Mouse (Mus musculus) left cerebral cortex, adult 2 months (tissue): Measurements from ENCODE around the gene Nfatc2ip. TPM values are rescaled to one million over a fixed set of nuclear protein-coding genes. Genes with fewer than 3 reads are reported as not detected.

Experiments
- DNase-seq, 2 experiments: peaks; one replicate each; pipeline ENCODE4 v3.0.0; 2021 to 2022; ENCODE audit warnings: low spot score in 2 of 2, mixed read lengths in 1 of 2; ENCODE audit errors: extremely low spot score in 1 of 2
- H3K27ac ChIP-seq: fragments of 200-600 bp; 2 replicates; pipeline ENCODE4 v1.8.1; 2022
- H3K4me3 ChIP-seq: fragments of 200-600 bp; 2 replicates; pipeline ENCODE4 v1.8.1; 2022
- CTCF ChIP-seq: fragments of 200-600 bp; IDR thresholded peaks from 2 replicates; pipeline ENCODE4 v1.8.1; 2022; ENCODE audit warnings: antibody characterized with exemption, mild to moderate bottlenecking, moderate library complexity
- intact Hi-C: fragments of 180-260 bp; cut with DNase I; formaldehyde crosslinking; loops from one replicate; pipeline ENCODE4 v1.15.1; 2025
- total RNA-seq, 2 experiments: library from RNA; stranded (reverse); gene quantifications; 2 replicates each; pipeline ENCODE4 v1.2.3; 2021

Nfatc2ip gene
- total RNA-seq, 2 experiments from 2014 or later, result 6.2 to 6.8 TPM

DNA sequence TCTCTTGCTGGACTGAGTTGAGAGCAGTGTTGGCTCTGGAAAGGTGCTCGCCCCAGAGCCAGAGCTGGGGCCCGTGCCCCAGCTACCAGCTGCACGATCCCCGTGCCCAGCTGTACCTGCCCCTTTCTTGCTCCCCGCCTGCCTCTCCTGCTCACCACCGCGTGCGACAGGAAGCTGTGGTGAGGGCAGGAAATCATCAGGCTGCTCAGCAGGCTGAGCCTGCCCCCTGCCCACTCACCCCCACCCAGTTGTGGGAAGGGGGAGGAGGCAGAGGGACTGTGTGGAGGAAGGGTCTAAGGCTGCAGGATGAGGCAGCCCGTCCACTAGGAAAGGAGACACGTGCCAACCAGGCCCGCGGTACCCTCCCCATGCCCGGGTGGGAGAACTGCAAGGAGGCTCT is 27.1 kb downstream of the Nfatc2ip start, which contains the start of gene Lat:
Lat (minus strand) TSS at position 178 of the 400 bp plus-strand sequence.
- Histone ChIP-seq H3K4me3 (no peak within 1 kb of the TSS), H3K27ac (no peak within 1 kb of the TSS)
- TF ChIP-seq CTCF, result no peak
- DNase-seq, result no peak
- intact Hi-C loops, result no loop called here

DNA sequence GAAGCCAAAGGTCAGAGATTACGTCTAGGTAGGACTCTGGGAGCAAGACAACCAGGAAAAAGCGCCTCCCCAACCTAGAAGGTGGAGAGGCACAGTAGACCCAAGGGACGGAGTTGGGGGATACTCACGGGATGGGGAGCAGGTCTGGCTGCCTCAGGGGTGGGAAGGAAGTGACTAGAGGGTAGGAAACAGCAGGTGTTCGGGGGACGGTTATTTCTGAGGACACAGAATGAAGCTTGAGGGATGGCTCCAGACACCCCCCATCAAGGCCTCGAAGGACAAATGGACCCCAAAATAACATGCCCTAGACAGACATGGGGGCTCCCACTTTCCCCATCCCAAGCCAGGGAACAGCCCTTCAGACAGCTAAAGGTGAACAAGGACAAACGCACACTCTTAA is 28.2 kb downstream of the Nfatc2ip start:
- intact Hi-C loops, result no loop called here
- no peak for DNase-seq
- no peak for TF ChIP-seq CTCF
- H3K27ac ChIP-seq, result no peak overlapping the region
- no peak overlapping the region for H3K4me3 ChIP-seq

DNA sequence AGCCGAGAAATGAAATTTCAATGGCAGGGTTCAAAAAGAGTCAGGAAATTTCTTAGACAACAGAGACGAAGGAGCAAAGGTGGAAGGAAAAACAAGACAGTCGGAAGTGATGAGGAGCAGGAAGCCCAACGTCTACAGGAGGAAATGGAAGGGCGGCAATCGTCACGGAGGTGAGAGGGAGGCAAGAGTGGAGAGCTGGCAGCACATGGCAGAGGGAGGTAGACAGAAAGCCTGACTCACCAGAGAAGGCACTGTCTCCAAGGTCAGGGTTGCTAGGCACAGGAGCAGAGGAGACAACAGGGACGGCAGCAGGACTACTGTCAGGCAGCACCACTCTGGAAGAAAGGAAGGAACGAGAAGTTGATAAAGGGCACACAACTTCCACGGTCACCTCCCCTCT is 28.9 kb downstream of the Nfatc2ip start:
- no peak for DNase-seq
- Histone ChIP-seq H3K4me3 (no peak overlapping the region), H3K27ac (no peak overlapping the region)
- intact Hi-C loops, result no loop called here
- TF ChIP-seq CTCF, result no peak

DNA sequence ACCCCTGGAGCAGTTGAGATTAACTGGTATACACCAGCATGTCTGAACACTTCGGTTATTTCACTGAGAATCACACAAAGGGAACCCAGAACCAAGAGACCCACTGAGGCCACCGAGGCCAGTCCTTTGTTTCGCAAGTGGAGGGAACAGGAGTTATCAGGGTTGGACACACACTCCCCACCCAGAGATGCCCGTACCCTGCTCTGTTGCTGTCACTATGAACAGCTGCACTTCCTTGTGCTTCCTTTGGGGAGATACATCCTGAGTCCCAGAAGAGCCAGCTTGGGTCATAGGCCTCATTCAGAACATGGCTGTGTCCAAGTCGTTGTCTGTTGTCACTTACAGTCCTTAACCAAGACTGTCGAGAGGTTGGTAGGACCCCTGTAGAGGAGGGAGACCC is 33.5 kb downstream of the Nfatc2ip start:
- DNase-seq, result no peak
- no peak overlapping the region for H3K4me3 ChIP-seq
- intact Hi-C loops, result no loop called here
- H3K27ac ChIP-seq, result no peak overlapping the region
- TF ChIP-seq CTCF, result no peak

DNA sequence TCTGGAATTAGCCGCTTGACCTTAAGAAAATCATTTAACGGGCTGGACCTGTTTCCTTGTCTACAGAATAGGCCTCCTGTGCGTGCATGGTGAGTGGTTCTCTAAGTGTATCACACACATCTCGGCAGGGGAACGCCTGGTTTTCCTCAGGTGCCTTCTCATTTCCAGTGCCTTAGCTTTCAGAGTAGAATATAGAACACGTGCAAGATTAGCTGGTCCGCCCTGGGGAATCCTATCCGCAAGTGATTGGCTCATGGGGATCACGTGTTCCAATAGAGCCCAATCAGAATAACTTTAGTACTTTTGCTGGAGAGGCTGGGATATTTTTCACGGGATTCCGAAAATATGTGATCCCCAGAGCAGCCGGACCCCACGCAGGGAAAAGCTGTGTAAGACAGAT is 37.5 kb downstream of the Nfatc2ip start:
- H3K4me3 ChIP-seq, result no peak overlapping the region
- DNase-seq, result no peak
- no peak overlapping the region for H3K27ac ChIP-seq
- intact Hi-C loops, result no loop called here
- TF ChIP-seq CTCF, result no peak

DNA sequence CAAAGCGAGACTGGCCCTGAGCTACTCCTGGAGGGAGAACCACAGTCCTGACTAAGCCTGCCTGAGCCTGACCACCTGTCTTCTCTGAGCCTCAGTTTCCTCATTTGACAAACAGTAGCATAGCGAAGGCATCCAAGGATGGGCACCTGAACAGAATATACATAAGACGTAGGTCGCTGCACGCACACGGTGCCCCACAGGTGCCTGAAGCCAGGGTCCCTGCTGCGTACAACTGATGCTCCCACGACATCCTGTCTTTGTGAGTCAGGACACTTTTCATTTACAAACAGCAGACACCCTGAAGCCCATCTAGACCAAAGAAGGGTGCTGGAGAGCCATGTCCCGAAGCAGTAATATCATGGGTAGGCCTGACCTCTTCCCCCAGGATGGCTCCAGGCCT is 38.1 kb downstream of the Nfatc2ip start:
- Histone ChIP-seq H3K27ac (no peak overlapping the region), H3K4me3 (no peak overlapping the region)
- intact Hi-C loops, result no loop called here
- no peak for DNase-seq
- no peak for TF ChIP-seq CTCF

DNA sequence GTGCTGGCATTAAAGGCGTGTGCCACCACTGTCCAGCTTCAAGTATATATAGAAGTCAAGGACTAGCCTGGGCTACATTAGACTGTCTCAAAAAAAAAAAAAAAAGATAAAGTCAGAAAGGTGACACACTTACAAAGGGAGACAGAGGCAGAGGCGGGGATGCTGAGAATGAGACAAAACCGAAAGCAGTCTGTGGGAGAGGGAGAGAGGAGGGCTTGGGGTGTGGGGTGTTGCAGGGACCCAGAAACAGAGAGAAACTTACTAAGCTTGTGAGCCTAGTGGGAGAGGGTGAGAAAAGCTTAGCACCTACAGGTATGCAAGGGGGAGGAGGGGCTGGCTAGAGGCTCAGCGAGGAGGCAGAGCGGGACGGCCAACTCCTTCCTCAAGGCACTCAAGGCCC is 38.7 kb downstream of the Nfatc2ip start:
- Histone ChIP-seq H3K27ac (no peak overlapping the region), H3K4me3 (no peak overlapping the region)
- TF ChIP-seq CTCF, result no peak
- intact Hi-C loops, result no loop called here
- no peak for DNase-seq

DNA sequence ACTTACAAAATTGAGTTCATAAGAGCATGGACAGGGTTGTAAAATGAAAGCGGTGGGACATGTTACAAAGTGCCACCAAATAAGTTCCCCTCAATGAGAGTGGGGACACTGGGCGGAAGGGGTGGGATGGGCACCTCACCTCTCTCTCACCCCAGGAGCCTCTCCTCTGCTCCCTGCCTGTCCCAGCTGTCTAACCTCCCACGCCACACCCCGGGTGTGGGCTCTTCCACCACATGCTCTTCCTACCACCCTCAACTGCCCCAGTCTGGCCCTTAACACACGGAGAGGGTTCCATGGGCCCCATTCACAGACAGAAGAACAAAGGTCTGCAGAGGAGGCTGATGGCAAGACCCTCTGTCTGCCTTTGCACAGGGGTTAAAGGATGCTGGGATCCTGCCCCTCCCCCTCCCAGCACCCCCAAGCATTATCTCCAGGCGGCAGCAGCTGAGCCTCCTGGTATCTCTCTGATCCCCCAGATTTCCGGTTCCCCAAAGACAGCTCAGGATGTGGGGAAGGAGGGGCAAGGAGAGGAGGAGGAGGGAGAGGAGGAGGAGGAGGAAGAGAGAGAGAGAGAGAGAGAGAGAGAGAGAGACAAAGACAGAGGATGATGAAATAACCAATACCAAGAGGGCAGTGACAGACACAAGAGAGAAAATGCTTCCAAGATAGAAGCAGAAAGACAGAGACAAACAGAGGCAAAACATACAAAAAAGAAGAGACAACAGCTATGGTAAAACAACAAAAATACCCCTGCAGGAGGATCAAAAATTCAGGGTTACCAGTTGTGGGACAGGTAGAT is 39.5 kb downstream of the Nfatc2ip start:
- intact Hi-C loops, result no loop called here
- TF ChIP-seq CTCF, result no peak
- Histone ChIP-seq H3K4me3 (no peak overlapping the region), H3K27ac (no peak overlapping the region)
- no peak for DNase-seq

DNA sequence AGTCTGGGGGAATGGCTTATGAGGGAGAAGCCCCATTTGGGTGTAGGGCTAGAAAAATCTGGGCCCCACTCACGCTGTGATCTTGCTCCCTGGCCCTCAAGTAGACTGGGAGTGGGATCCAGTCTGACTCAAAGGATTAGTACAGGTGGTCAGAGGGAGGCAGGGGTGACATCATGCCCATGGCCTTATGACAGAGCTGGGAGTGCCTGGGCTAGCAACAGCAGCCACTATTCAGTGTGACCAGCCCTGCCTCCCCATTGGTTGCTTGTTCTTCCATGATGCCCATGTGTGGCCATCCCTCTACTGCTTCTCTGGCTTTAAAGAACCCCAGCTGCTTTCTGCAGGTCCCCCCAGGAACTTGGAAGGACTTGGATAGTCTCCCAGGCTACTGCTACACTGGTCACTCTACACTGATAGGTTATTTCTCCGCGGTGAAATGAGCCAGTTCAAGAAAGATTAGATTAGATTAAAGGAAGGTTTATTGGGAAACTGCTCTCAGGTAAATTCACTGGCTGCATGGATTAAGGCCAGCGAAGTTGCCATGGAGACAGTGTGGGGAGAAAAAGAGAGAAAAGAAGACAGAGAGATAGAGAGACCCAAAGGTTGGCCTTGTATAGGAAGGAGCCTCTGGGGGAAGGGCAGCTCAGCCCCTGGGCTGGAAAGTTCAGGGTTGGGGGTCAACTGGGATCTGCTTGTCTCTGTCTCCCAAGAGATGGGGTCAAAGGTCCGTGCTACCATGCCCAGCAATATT is 40.5 kb downstream of the Nfatc2ip start:
- no peak overlapping the region for H3K27ac ChIP-seq
- intact Hi-C loops, result no loop called here
- H3K4me3 ChIP-seq, result no peak overlapping the region
- TF ChIP-seq CTCF, result no peak
- DNase-seq, result no peak

DNA sequence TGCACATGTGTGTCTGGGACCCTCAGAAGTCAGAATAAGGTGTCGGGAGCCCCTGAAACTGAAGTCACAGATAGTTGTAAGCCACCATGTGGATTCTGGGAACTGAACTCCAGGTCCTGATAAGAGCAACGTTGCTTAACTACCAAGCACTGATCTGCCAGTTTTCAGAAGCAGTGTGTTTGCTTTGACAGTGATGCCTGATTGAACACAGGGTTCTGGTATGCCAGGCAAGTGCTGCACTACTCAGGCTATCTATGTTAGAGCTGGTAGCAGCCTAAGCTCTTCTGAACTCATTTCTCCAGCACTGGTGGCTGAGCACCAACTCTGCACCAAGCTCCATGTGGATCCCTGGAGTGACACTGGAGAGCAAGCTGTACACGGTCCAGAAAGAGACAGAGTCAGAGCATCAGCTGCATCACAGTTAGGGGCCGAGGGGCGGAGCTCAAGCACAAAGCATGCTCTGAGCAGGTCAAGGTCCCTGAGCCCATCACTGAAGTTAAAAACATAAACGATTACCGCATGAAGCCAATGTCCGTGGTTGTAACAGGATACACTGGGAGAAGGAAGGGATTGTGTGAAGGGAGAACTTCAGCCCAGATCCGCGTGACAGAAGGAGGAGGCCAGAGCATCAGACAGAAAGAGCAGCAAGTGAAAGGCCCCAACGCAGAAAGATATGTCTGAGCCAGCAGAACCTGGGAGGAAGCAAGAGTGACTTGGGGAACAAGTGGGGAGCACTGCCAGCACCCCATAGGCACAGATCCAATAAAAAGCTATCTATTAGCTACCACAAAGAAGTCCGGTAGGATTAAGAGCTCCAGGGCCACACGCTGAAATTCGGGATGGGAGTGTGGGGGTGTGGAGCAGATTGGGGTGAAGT is 41.6 kb downstream of the Nfatc2ip start:
- H3K27ac ChIP-seq, result no peak overlapping the region
- intact Hi-C loops, result no loop called here
- no peak overlapping the region for H3K4me3 ChIP-seq
- DNase-seq, result no peak
- TF ChIP-seq CTCF, result no peak

DNA sequence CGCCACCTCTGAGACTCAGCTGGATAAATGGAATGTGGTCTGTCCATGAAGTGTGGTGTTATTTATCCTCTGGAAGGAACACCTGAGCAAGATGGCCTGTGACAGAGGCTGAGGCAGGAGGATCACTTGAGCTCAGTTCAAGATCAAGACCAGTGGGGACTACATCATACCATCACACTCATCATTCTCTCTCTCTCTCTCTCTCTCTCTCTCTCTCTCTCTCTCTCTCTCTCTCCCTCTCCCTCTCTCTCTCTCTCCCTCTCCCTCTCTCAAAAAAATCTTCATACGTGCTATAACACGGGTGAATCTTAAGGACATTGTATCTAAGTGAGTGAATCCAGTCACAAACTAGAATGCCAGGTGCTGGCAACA is 42.6 kb downstream of the Nfatc2ip start:
- intact Hi-C loops, result no loop called here
- H3K4me3 ChIP-seq, result no peak overlapping the region
- TF ChIP-seq CTCF, result no peak
- no peak for DNase-seq
- no peak overlapping the region for H3K27ac ChIP-seq
